Mouse (Mus musculus): ENCODE measurements around the gene Fkbp7. TPM values are rescaled to one million over a fixed set of nuclear protein-coding genes. Genes with fewer than 3 reads are reported as not detected.
A peak's percentile ranks its signal among the peaks of the same experiment; 100 is the strongest.

The Fkbp7 gene
- polyA plus RNA-seq, 1 experiment from 2014 or later = 30.4 TPM

GRCm38 (mm10) chr2:76655982-76656381 is 16.9 kb downstream of the Fkbp7 start:
- ATAC-seq (ENCODE audit: low FRiP score) (no peak), DNase-seq (ENCODE audit: low spot score) (peak; percentile 24)
- Histone ChIP-seq H3K9me3 (ENCODE audit: control insufficient read depth, low read length) (no peaks in the 10 kb centered on the region), H3K4me1 (replicated peaks; ENCODE audit: control insufficient read depth, insufficient read depth, low read length) (no peaks in the 10 kb centered on the region), H3K9ac (ENCODE audit: low read depth, low read length) (no peak overlapping the region), H3K27ac (ENCODE audit: low read depth, low read length) (no peak overlapping the region), H3K27me3 (ENCODE audit: control insufficient read depth, insufficient read depth, low read length) (no peaks in the 10 kb centered on the region), H3K4me3 (ENCODE audit: low read depth, low read length) (no peak overlapping the region), H3K4me2 (replicated peaks; ENCODE audit: low read depth, low read length) (no peak overlapping the region), H3K36me3 (ENCODE audit: control insufficient read depth, insufficient read depth, low read length) (no peaks in the 10 kb centered on the region)
- WGBS = 0% methylated on average over 1 of the region's 1 CpGs

- DNase-seq (ENCODE audit: low spot score) = no peak
- ATAC-seq (ENCODE audit: low FRiP score) = no peak
- WGBS = 74% methylated on average over 3 of the region's 3 CpGs
- Histone ChIP-seq H3K27ac (ENCODE audit: low read depth, low read length) (no peak overlapping the region), H3K4me2 (replicated peaks; ENCODE audit: low read depth, low read length) (no peak overlapping the region), H3K27me3 (ENCODE audit: control insufficient read depth, insufficient read depth, low read length) (no peaks in the 10 kb centered on the region), H3K36me3 (ENCODE audit: control insufficient read depth, insufficient read depth, low read length) (no peaks in the 10 kb centered on the region), H3K4me1 (replicated peaks; ENCODE audit: control insufficient read depth, insufficient read depth, low read length) (no peaks in the 10 kb centered on the region), H3K4me3 (ENCODE audit: low read depth, low read length) (no peak overlapping the region), H3K9ac (ENCODE audit: low read depth, low read length) (no peak overlapping the region), H3K9me3 (ENCODE audit: control insufficient read depth, low read length) (no peaks in the 10 kb centered on the region)
Measured at GRCm38 (mm10) chr2:76655444-76655843, 17.5 kb downstream of the Fkbp7 start.

DNA sequence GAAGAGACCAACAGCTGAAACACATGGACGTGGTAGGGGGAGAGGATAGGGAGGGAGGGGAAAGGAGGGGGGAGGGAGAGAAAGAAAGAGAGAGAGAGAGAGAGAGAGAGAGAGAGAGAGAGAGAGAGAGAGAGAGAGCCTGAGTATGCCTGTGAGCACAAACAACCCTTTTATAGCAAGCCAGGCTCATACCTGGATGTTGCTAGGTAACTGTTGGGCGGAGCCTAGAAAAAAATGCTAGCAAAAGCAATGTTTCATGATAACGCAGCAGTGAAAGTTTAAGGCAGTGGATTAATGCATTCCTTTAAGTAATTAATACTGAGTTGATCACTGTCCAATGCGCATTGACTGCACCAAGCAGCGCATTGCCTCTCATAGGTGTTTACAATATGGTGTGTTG is 18.3 kb downstream of the Fkbp7 start:
- H3K27me3 ChIP-seq (ENCODE audit: control insufficient read depth, insufficient read depth, low read length) = no peaks in the 10 kb centered on the region
- H3K4me2 ChIP-seq (replicated peaks; ENCODE audit: low read depth, low read length) = no peak overlapping the region
- no peak for ATAC-seq (ENCODE audit: low FRiP score)
- no peak overlapping the region for H3K4me3 ChIP-seq (ENCODE audit: low read depth, low read length)
- 83% methylated on average over 5 of the region's 5 CpGs for WGBS
- H3K9me3 ChIP-seq (ENCODE audit: control insufficient read depth, low read length) = no peaks in the 10 kb centered on the region
- H3K27ac ChIP-seq (ENCODE audit: low read depth, low read length) = no peak overlapping the region
- no peak for DNase-seq (ENCODE audit: low spot score)
- H3K9ac ChIP-seq (ENCODE audit: low read depth, low read length) = no peak overlapping the region
- H3K4me1 ChIP-seq (replicated peaks; ENCODE audit: control insufficient read depth, insufficient read depth, low read length) = no peaks in the 10 kb centered on the region
- no peaks in the 10 kb centered on the region for H3K36me3 ChIP-seq (ENCODE audit: control insufficient read depth, insufficient read depth, low read length)

DNA sequence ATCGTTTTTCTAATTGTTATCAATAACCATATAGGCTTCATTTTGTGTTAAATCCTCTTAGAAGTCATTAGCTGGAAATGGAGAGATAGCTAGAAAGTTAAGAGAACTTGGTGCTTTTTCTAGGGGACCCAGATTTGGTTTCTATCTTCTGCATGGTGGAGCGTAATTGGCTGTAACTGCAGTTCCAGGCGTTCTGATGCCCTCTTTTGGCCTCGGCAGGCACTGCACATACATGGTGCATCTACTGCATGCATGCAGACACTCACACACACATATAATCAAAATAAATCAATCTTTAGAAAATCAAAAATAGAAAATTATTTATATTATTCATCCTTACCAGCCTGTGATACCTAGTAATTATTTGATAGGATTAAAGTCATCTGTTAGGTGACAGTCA is 19.8 kb downstream of the Fkbp7 start:
- H3K9me3 ChIP-seq (ENCODE audit: control insufficient read depth, low read length) = no peaks in the 10 kb centered on the region
- H3K4me2 ChIP-seq (replicated peaks; ENCODE audit: low read depth, low read length) = no peak overlapping the region
- no peak overlapping the region for H3K9ac ChIP-seq (ENCODE audit: low read depth, low read length)
- ATAC-seq (ENCODE audit: low FRiP score) (no peak), DNase-seq (ENCODE audit: low spot score) (no peak)
- no peaks in the 10 kb centered on the region for H3K36me3 ChIP-seq (ENCODE audit: control insufficient read depth, insufficient read depth, low read length)
- H3K27ac ChIP-seq (ENCODE audit: low read depth, low read length) = no peak overlapping the region
- no peaks in the 10 kb centered on the region for H3K4me1 ChIP-seq (replicated peaks; ENCODE audit: control insufficient read depth, insufficient read depth, low read length)
- WGBS = 99% methylated on average over 4 of the region's 4 CpGs
- no peak overlapping the region for H3K4me3 ChIP-seq (ENCODE audit: low read depth, low read length)
- no peaks in the 10 kb centered on the region for H3K27me3 ChIP-seq (ENCODE audit: control insufficient read depth, insufficient read depth, low read length)

DNA sequence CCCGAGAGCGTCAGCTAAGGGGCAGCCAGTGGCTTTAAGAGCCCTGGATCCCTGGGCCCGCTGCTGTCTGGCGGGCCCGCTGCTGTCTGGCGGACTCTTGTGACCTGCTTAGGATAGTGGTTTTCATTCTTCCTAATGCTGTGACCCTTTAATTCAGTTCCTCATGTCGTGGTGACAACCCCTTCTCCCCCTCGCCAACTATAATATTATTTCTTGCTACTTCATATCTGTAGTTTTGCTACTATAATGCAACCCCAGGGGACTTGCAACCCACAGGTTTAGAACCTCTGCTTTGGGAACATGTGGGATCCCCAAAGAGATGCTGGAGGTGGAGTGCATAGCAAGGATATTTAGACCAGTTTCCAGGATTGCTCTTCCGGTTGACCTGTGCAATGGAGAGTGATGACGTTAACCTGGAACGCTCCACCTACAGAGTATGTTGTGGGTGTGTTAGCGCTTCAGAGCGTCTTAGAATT is 24.2 kb downstream of the Fkbp7 start:
- WGBS = 34% methylated on average over 13 of the region's 13 CpGs
- peak; percentile 63 for ATAC-seq (ENCODE audit: low FRiP score)
- no peaks in the 10 kb centered on the region for H3K36me3 ChIP-seq (ENCODE audit: control insufficient read depth, insufficient read depth, low read length)
- no peaks in the 10 kb centered on the region for H3K4me1 ChIP-seq (replicated peaks; ENCODE audit: control insufficient read depth, insufficient read depth, low read length)
- H3K9me3 ChIP-seq (ENCODE audit: control insufficient read depth, low read length) = no peaks in the 10 kb centered on the region
- H3K4me2 ChIP-seq (replicated peaks; ENCODE audit: low read depth, low read length) = peak overlapping the region; percentile 75
- peak overlapping the region; percentile 93; the same call in 1 of the 2 replicates for H3K27ac ChIP-seq (ENCODE audit: low read depth, low read length)
- no peaks in the 10 kb centered on the region for H3K27me3 ChIP-seq (ENCODE audit: control insufficient read depth, insufficient read depth, low read length)
- DNase-seq (ENCODE audit: low spot score) = no peak
- H3K4me3 ChIP-seq (ENCODE audit: low read depth, low read length) = peak overlapping the region; percentile 75
- peak overlapping the region; percentile 59 for H3K9ac ChIP-seq (ENCODE audit: low read depth, low read length)

GRCm38 (mm10) chr2:76647883-76648570 is 24.9 kb downstream of the Fkbp7 start, which contains the start of the genes Prkra and Pjvk:
Prkra (minus strand) TSS chr2:76648015.
Pjvk (plus strand) TSS chr2:76648476.
- no peaks in the 10 kb centered on the region for H3K4me1 ChIP-seq (replicated peaks; ENCODE audit: control insufficient read depth, insufficient read depth, low read length)
- H3K9me3 ChIP-seq (ENCODE audit: control insufficient read depth, low read length) = no peaks in the 10 kb centered on the region
- ATAC-seq (ENCODE audit: low FRiP score) (peak; percentile 98), DNase-seq (ENCODE audit: low spot score) (peak; percentile 99)
- H3K4me2 ChIP-seq (replicated peaks; ENCODE audit: low read depth, low read length) = peak within 1 kb of the TSS; percentile 75
- 0% methylated on average over 28 of the region's 42 CpGs for WGBS
- H3K4me3 ChIP-seq (ENCODE audit: low read depth, low read length) = peak within 1 kb of the TSS; percentile 75
- H3K9ac ChIP-seq (ENCODE audit: low read depth, low read length) = peak within 1 kb of the TSS; percentile 80
- no peaks in the 10 kb centered on the region for H3K27me3 ChIP-seq (ENCODE audit: control insufficient read depth, insufficient read depth, low read length)
- no peaks in the 10 kb centered on the region for H3K36me3 ChIP-seq (ENCODE audit: control insufficient read depth, insufficient read depth, low read length)
- peak within 1 kb of the TSS; percentile 93 for H3K27ac ChIP-seq (ENCODE audit: low read depth, low read length)

GRCm38 (mm10) chr2:76647441-76647869 is 25.5 kb downstream of the Fkbp7 start:
- DNase-seq (ENCODE audit: low spot score) = peak; percentile 76
- peak overlapping the region; percentile 75 for H3K4me2 ChIP-seq (replicated peaks; ENCODE audit: low read depth, low read length)
- ATAC-seq (ENCODE audit: low FRiP score) = peak; percentile 77
- H3K9ac ChIP-seq (ENCODE audit: low read depth, low read length) = peak overlapping the region; percentile 80
- peak overlapping the region; percentile 93 for H3K27ac ChIP-seq (ENCODE audit: low read depth, low read length)
- H3K36me3 ChIP-seq (ENCODE audit: control insufficient read depth, insufficient read depth, low read length) = no peaks in the 10 kb centered on the region
- 1% methylated on average over 29 of the region's 32 CpGs for WGBS
- peak overlapping the region; percentile 75 for H3K4me3 ChIP-seq (ENCODE audit: low read depth, low read length)
- H3K4me1 ChIP-seq (replicated peaks; ENCODE audit: control insufficient read depth, insufficient read depth, low read length) = no peaks in the 10 kb centered on the region
- no peaks in the 10 kb centered on the region for H3K9me3 ChIP-seq (ENCODE audit: control insufficient read depth, low read length)
- H3K27me3 ChIP-seq (ENCODE audit: control insufficient read depth, insufficient read depth, low read length) = no peaks in the 10 kb centered on the region

- DNase-seq (ENCODE audit: low spot score) (no peak), ATAC-seq (ENCODE audit: low FRiP score) (no peak)
- H3K9me3 ChIP-seq (ENCODE audit: control insufficient read depth, low read length) = no peaks in the 10 kb centered on the region
- H3K27me3 ChIP-seq (ENCODE audit: control insufficient read depth, insufficient read depth, low read length) = no peaks in the 10 kb centered on the region
- no peaks in the 10 kb centered on the region; the same call in 1 of the 2 replicates for H3K36me3 ChIP-seq (ENCODE audit: control insufficient read depth, insufficient read depth, low read length)
- H3K4me3 ChIP-seq (ENCODE audit: low read depth, low read length) = no peak overlapping the region
- no peak overlapping the region for H3K9ac ChIP-seq (ENCODE audit: low read depth, low read length)
- no peak overlapping the region for H3K4me2 ChIP-seq (replicated peaks; ENCODE audit: low read depth, low read length)
- H3K4me1 ChIP-seq (replicated peaks; ENCODE audit: control insufficient read depth, insufficient read depth, low read length) = no peaks in the 10 kb centered on the region
- no peak overlapping the region for H3K27ac ChIP-seq (ENCODE audit: low read depth, low read length)
Measured at GRCm38 (mm10) chr2:76643801-76644200, 29.1 kb downstream of the Fkbp7 start.

GRCm38 (mm10) chr2:76639637-76640036 is 33.3 kb downstream of the Fkbp7 start:
- H3K4me1 ChIP-seq (replicated peaks; ENCODE audit: control insufficient read depth, insufficient read depth, low read length) = no peaks in the 10 kb centered on the region
- no peaks in the 10 kb centered on the region for H3K9me3 ChIP-seq (ENCODE audit: control insufficient read depth, low read length)
- DNase-seq (ENCODE audit: low spot score) (no peak), ATAC-seq (ENCODE audit: low FRiP score) (no peak)
- no peaks in the 10 kb centered on the region for H3K27me3 ChIP-seq (ENCODE audit: control insufficient read depth, insufficient read depth, low read length)
- 95% methylated on average over 2 of the region's 2 CpGs for WGBS
- H3K4me3 ChIP-seq (ENCODE audit: low read depth, low read length) = no peak overlapping the region
- peaks cover 10% of the 10 kb centered on the region for H3K36me3 ChIP-seq (ENCODE audit: control insufficient read depth, insufficient read depth, low read length)
- H3K27ac ChIP-seq (ENCODE audit: low read depth, low read length) = no peak overlapping the region
- no peak overlapping the region for H3K4me2 ChIP-seq (replicated peaks; ENCODE audit: low read depth, low read length)
- H3K9ac ChIP-seq (ENCODE audit: low read depth, low read length) = no peak overlapping the region

Data from hindbrain, embryonic 11.5 days (tissue).